Mouse (Mus musculus): ENCODE results near the gene Klhl20. TPM values are rescaled to one million over a fixed set of nuclear protein-coding genes. Genes with fewer than 3 reads are reported as not detected.
A peak's percentile ranks its signal among the peaks of the same experiment; 100 is the strongest.

Gene Klhl20
- polyA plus RNA-seq, 1 experiment = 16.3 TPM

- no peaks in the 10 kb centered on the region for H3K4me1 ChIP-seq (ENCODE audit: control insufficient read depth, insufficient read depth, low read length)
- peaks cover 12% of the 10 kb centered on the region for H3K36me3 ChIP-seq (ENCODE audit: control insufficient read depth, insufficient read depth, low read length, poor library complexity, severe bottlenecking)
- no peaks in the 10 kb centered on the region for H3K9me3 ChIP-seq (replicated peaks; ENCODE audit: control insufficient read depth, insufficient read depth, low read length, poor library complexity, severe bottlenecking)
- no peak overlapping the region for H3K27ac ChIP-seq (ENCODE audit: insufficient read depth, low read length)
- TF ChIP-seq CTCF (IDR thresholded peaks at IDR 0.05; ENCODE audit: low read depth, low read length) (no peak), EP300 (IDR thresholded peaks at IDR 0.05; ENCODE audit: insufficient read depth, low read depth, low read length) (no peak), POLR2A (IDR thresholded peaks at IDR 0.05; ENCODE audit: insufficient read depth, low read length) (no peak)
- H3K4me3 ChIP-seq (ENCODE audit: low read depth, low read length) = no peak overlapping the region
- H3K27me3 ChIP-seq (ENCODE audit: control insufficient read depth, insufficient read depth, low read length, poor library complexity, severe bottlenecking) = no peaks in the 10 kb centered on the region; the same call in 1 of the 2 replicates
- H3K9ac ChIP-seq (ENCODE audit: low read depth, poor library complexity, severe bottlenecking) = no peak overlapping the region
Measured at GRCm38 (mm10) chr1:161063351-161063750, 68.0 kb downstream of the Klhl20 start.

GRCm38 (mm10) chr1:161057164-161057563 is 74.1 kb downstream of the Klhl20 start:
- no peak overlapping the region for H3K4me3 ChIP-seq (ENCODE audit: low read depth, low read length)
- H3K9me3 ChIP-seq (replicated peaks; ENCODE audit: control insufficient read depth, insufficient read depth, low read length, poor library complexity, severe bottlenecking) = no peaks in the 10 kb centered on the region
- peaks cover 12% of the 10 kb centered on the region for H3K36me3 ChIP-seq (ENCODE audit: control insufficient read depth, insufficient read depth, low read length, poor library complexity, severe bottlenecking)
- no peak for TF ChIP-seq POLR2A (IDR thresholded peaks at IDR 0.05; ENCODE audit: insufficient read depth, low read length)
- TF ChIP-seq EP300 (IDR thresholded peaks at IDR 0.05; ENCODE audit: insufficient read depth, low read depth, low read length) = no peak
- no peak for TF ChIP-seq CTCF (IDR thresholded peaks at IDR 0.05; ENCODE audit: low read depth, low read length)
- no peak overlapping the region for H3K9ac ChIP-seq (ENCODE audit: low read depth, poor library complexity, severe bottlenecking)
- H3K27me3 ChIP-seq (ENCODE audit: control insufficient read depth, insufficient read depth, low read length, poor library complexity, severe bottlenecking) = no peaks in the 10 kb centered on the region
- no peak overlapping the region for H3K27ac ChIP-seq (ENCODE audit: insufficient read depth, low read length)
- no peaks in the 10 kb centered on the region for H3K4me1 ChIP-seq (ENCODE audit: control insufficient read depth, insufficient read depth, low read length)

GRCm38 (mm10) chr1:161046972-161047371 is 84.3 kb downstream of the Klhl20 start:
- no peak overlapping the region for H3K4me3 ChIP-seq (ENCODE audit: low read depth, low read length)
- H3K27ac ChIP-seq (ENCODE audit: insufficient read depth, low read length) = no peak overlapping the region
- H3K27me3 ChIP-seq (ENCODE audit: control insufficient read depth, insufficient read depth, low read length, poor library complexity, severe bottlenecking) = no peaks in the 10 kb centered on the region
- no peaks in the 10 kb centered on the region for H3K9me3 ChIP-seq (replicated peaks; ENCODE audit: control insufficient read depth, insufficient read depth, low read length, poor library complexity, severe bottlenecking)
- H3K9ac ChIP-seq (ENCODE audit: low read depth, poor library complexity, severe bottlenecking) = no peak overlapping the region
- H3K4me1 ChIP-seq (ENCODE audit: control insufficient read depth, insufficient read depth, low read length) = no peaks in the 10 kb centered on the region
- H3K36me3 ChIP-seq (ENCODE audit: control insufficient read depth, insufficient read depth, low read length, poor library complexity, severe bottlenecking) = peaks cover 25% of the 10 kb centered on the region
- TF ChIP-seq POLR2A (IDR thresholded peaks at IDR 0.05; ENCODE audit: insufficient read depth, low read length) (no peak), CTCF (IDR thresholded peaks at IDR 0.05; ENCODE audit: low read depth, low read length) (no peak), EP300 (IDR thresholded peaks at IDR 0.05; ENCODE audit: insufficient read depth, low read depth, low read length) (no peak)

- Histone ChIP-seq H3K36me3 (ENCODE audit: control insufficient read depth, insufficient read depth, low read length, poor library complexity, severe bottlenecking) (peaks cover 45% of the 10 kb centered on the region), H3K4me3 (ENCODE audit: low read depth, low read length) (no peak overlapping the region), H3K9ac (ENCODE audit: low read depth, poor library complexity, severe bottlenecking) (no peak overlapping the region), H3K9me3 (replicated peaks; ENCODE audit: control insufficient read depth, insufficient read depth, low read length, poor library complexity, severe bottlenecking) (no peaks in the 10 kb centered on the region), H3K4me1 (ENCODE audit: control insufficient read depth, insufficient read depth, low read length) (no peaks in the 10 kb centered on the region), H3K27ac (ENCODE audit: insufficient read depth, low read length) (no peak overlapping the region), H3K27me3 (ENCODE audit: control insufficient read depth, insufficient read depth, low read length, poor library complexity, severe bottlenecking) (no peaks in the 10 kb centered on the region)
- no peak for TF ChIP-seq CTCF (IDR thresholded peaks at IDR 0.05; ENCODE audit: low read depth, low read length)
- TF ChIP-seq EP300 (IDR thresholded peaks at IDR 0.05; ENCODE audit: insufficient read depth, low read depth, low read length) = no peak
- TF ChIP-seq POLR2A (IDR thresholded peaks at IDR 0.05; ENCODE audit: insufficient read depth, low read length) = no peak
Measured at GRCm38 (mm10) chr1:161041261-161042020, 89.9 kb downstream of the Klhl20 start.

GRCm38 (mm10) chr1:161040855-161041254 is 90.5 kb downstream of the Klhl20 start:
- Histone ChIP-seq H3K36me3 (ENCODE audit: control insufficient read depth, insufficient read depth, low read length, poor library complexity, severe bottlenecking) (peaks cover 49% of the 10 kb centered on the region), H3K4me1 (ENCODE audit: control insufficient read depth, insufficient read depth, low read length) (no peaks in the 10 kb centered on the region), H3K4me3 (ENCODE audit: low read depth, low read length) (no peak overlapping the region)

GRCm38 (mm10) chr1:161040426-161040770 is 90.9 kb downstream of the Klhl20 start:
- no peaks in the 10 kb centered on the region for H3K27me3 ChIP-seq (ENCODE audit: control insufficient read depth, insufficient read depth, low read length, poor library complexity, severe bottlenecking)
- H3K4me1 ChIP-seq (ENCODE audit: control insufficient read depth, insufficient read depth, low read length) = no peaks in the 10 kb centered on the region
- TF ChIP-seq CTCF (IDR thresholded peaks at IDR 0.05; ENCODE audit: low read depth, low read length) (no peak), EP300 (IDR thresholded peaks at IDR 0.05; ENCODE audit: insufficient read depth, low read depth, low read length) (no peak)
- no peak overlapping the region for H3K9ac ChIP-seq (ENCODE audit: low read depth, poor library complexity, severe bottlenecking)
- H3K27ac ChIP-seq (ENCODE audit: insufficient read depth, low read length) = peak overlapping the region; percentile 88
- H3K4me3 ChIP-seq (ENCODE audit: low read depth, low read length) = no peak overlapping the region
- H3K9me3 ChIP-seq (replicated peaks; ENCODE audit: control insufficient read depth, insufficient read depth, low read length, poor library complexity, severe bottlenecking) = peaks cover 2% of the 10 kb centered on the region; the same call in 1 of the 2 replicates
- H3K36me3 ChIP-seq (ENCODE audit: control insufficient read depth, insufficient read depth, low read length, poor library complexity, severe bottlenecking) = peaks cover 53% of the 10 kb centered on the region

More at GRCm38 (mm10) chr1:161040855-161041254, 90.5 kb downstream of the Klhl20 start:
- no peak overlapping the region for H3K9ac ChIP-seq (ENCODE audit: low read depth, poor library complexity, severe bottlenecking)
- TF ChIP-seq CTCF (IDR thresholded peaks at IDR 0.05; ENCODE audit: low read depth, low read length) (no peak), EP300 (IDR thresholded peaks at IDR 0.05; ENCODE audit: insufficient read depth, low read depth, low read length) (no peak), POLR2A (IDR thresholded peaks at IDR 0.05; ENCODE audit: insufficient read depth, low read length) (no peak)
- H3K27ac ChIP-seq (ENCODE audit: insufficient read depth, low read length) = peak overlapping the region; percentile 88
- no peaks in the 10 kb centered on the region for H3K27me3 ChIP-seq (ENCODE audit: control insufficient read depth, insufficient read depth, low read length, poor library complexity, severe bottlenecking)
- 0 out of 2 replicates have a peak, but pooled peaks cover 2% of the 10 kb centered on the region for H3K9me3 ChIP-seq (replicated peaks; ENCODE audit: control insufficient read depth, insufficient read depth, low read length, poor library complexity, severe bottlenecking)

All from ES-Bruce4 (cell line).